12 mouse cellular contexts compared by ENCODE assay signal in genomic region chr9:118677349-118677748, GRCm38 (mm10).
A peak's percentile ranks its signal among the peaks of the same experiment; 100 is the strongest.
DNase-seq lines count a peak whose midpoint lies in the region; ATAC-seq lines count a peak whose summit lies in the region.
"Had no signal": no experiment of that assay in that cellular context is flagged by ENCODE, and none has a peak within 500 bp of the region (broad histone marks: within the 10 kb centered on the region; RNA-seq: fewer than 3 reads in every experiment).

No protein-coding gene starts in this region.

- H3K36me3 ChIP-seq in heart, embryonic 12.5 days = peaks cover 10% of the 10 kb centered on the region; the same call in 1 of the 2 replicates
- H3K36me3 ChIP-seq in neural tube, embryonic 13.5 days = no peaks in the 10 kb centered on the region
- H3K36me3 ChIP-seq in neural tube, embryonic 15.5 days = no peaks in the 10 kb centered on the region
- H3K36me3 ChIP-seq in hindbrain, embryonic 16.5 days (ENCODE audit: control insufficient read depth, insufficient read depth, low read length) = no peaks in the 10 kb centered on the region
- H3K36me3 ChIP-seq: stomach, embryonic 15.5 days had no signal

- WGBS in heart, embryonic 12.5 days = 47% methylated on average over 9 of the region's 9 CpGs
- 53% methylated on average over 9 of the region's 9 CpGs for WGBS in neural tube, embryonic 13.5 days
- WGBS in neural tube, embryonic 15.5 days = 52% methylated on average over 9 of the region's 9 CpGs
- WGBS in hindbrain, embryonic 16.5 days = 39% methylated on average over 9 of the region's 9 CpGs

- no peak overlapping the region for H3K4me2 ChIP-seq in heart, embryonic 12.5 days
- no peak overlapping the region for H3K4me2 ChIP-seq in neural tube, embryonic 13.5 days
- H3K4me2 ChIP-seq in neural tube, embryonic 15.5 days = no peak overlapping the region
- no peak overlapping the region for H3K4me2 ChIP-seq in hindbrain, embryonic 16.5 days (ENCODE audit: low read length)
- H3K4me2 ChIP-seq: stomach, embryonic 15.5 days had no signal

- no peaks in the 10 kb centered on the region for H3K27me3 ChIP-seq in heart, embryonic 12.5 days (replicated peaks)
- no peaks in the 10 kb centered on the region for H3K27me3 ChIP-seq in neural tube, embryonic 13.5 days
- H3K27me3 ChIP-seq in neural tube, embryonic 15.5 days (replicated peaks) = no peaks in the 10 kb centered on the region
- no peaks in the 10 kb centered on the region for H3K27me3 ChIP-seq in hindbrain, embryonic 16.5 days (replicated peaks; ENCODE audit: control insufficient read depth, insufficient read depth, low read length)
- H3K27me3 ChIP-seq: stomach, embryonic 15.5 days had no signal

- DNase-seq in heart, postnatal 10 days = no peak
- peak; percentile 61 to 68 for DNase-seq in thymus, postnatal 36 days
- DNase-seq in cerebellum, adult 11-12 months = no peak
- DNase-seq in natural killer cell, adult 2 months (ENCODE audit: low spot score in 2 of 2) = no peak
- DNase-seq: lung, adult 18-20 months; right cerebral cortex, postnatal 14 days had no signal

- peaks cover 35% of the 10 kb centered on the region for H3K4me1 ChIP-seq in heart, embryonic 12.5 days (replicated peaks)
- H3K4me1 ChIP-seq in neural tube, embryonic 13.5 days (replicated peaks) = peaks cover 21% of the 10 kb centered on the region
- H3K4me1 ChIP-seq in neural tube, embryonic 15.5 days = peaks cover 10% of the 10 kb centered on the region
- H3K4me1 ChIP-seq in hindbrain, embryonic 16.5 days (ENCODE audit: control insufficient read depth, insufficient read depth, low read depth, low read length) = peaks cover 6% of the 10 kb centered on the region

- H3K27ac ChIP-seq in heart, embryonic 12.5 days (ENCODE audit: poor library complexity, severe bottlenecking) = peak overlapping the region; percentile 70
- H3K27ac ChIP-seq in neural tube, embryonic 13.5 days (replicated peaks) = peak overlapping the region; percentile 33; the same call in 1 of the 2 replicates
- no peak overlapping the region for H3K27ac ChIP-seq in neural tube, embryonic 15.5 days (replicated peaks)
- no peak overlapping the region for H3K27ac ChIP-seq in hindbrain, embryonic 16.5 days (ENCODE audit: low read depth, low read length)

- H3K9me3 ChIP-seq in heart, embryonic 12.5 days (replicated peaks) = no peaks in the 10 kb centered on the region
- H3K9me3 ChIP-seq in neural tube, embryonic 13.5 days = no peaks in the 10 kb centered on the region
- no peaks in the 10 kb centered on the region for H3K9me3 ChIP-seq in neural tube, embryonic 15.5 days (replicated peaks)
- no peaks in the 10 kb centered on the region for H3K9me3 ChIP-seq in hindbrain, embryonic 16.5 days (ENCODE audit: control insufficient read depth, low read length)
- H3K9me3 ChIP-seq: stomach, embryonic 15.5 days had no signal

- ATAC-seq in heart, embryonic 12.5 days (ENCODE audit: insufficient number of reproducible peaks, low FRiP score) = 0 out of 2 replicates have a peak, but pooled peaks have one; percentile 1
- ATAC-seq in neural tube, embryonic 13.5 days (ENCODE audit: low read depth) = no peak
- ATAC-seq in neural tube, embryonic 15.5 days (ENCODE audit: low FRiP score) = no peak
- no peak for ATAC-seq in hindbrain, embryonic 16.5 days
- ATAC-seq: intestine, postnatal 0 days had no signal

- intact Hi-C loops in heart, postnatal 10 days (cut with DNase I) = no loop called here

- H3K9ac ChIP-seq in heart, embryonic 12.5 days = no peak overlapping the region
- H3K9ac ChIP-seq in neural tube, embryonic 13.5 days = no peak overlapping the region
- H3K9ac ChIP-seq in neural tube, embryonic 15.5 days (replicated peaks) = no peak overlapping the region
- H3K9ac ChIP-seq in hindbrain, embryonic 16.5 days (ENCODE audit: low read depth, low read length) = peak overlapping the region; percentile 25; the same call in 1 of the 2 replicates
- H3K9ac ChIP-seq: stomach, embryonic 15.5 days had no signal

- no peak overlapping the region for H3K4me3 ChIP-seq in heart, embryonic 12.5 days
- H3K4me3 ChIP-seq in neural tube, embryonic 13.5 days = no peak overlapping the region
- H3K4me3 ChIP-seq in neural tube, embryonic 15.5 days (replicated peaks) = no peak overlapping the region
- H3K4me3 ChIP-seq in hindbrain, embryonic 16.5 days (ENCODE audit: low read length) = no peak overlapping the region
- H3K4me3 ChIP-seq: stomach, embryonic 15.5 days had no signal

Comparison
In these comparisons a context has a peak if more than half of its experiments do, and no peak if none do; other contexts are left out.
1. H3K27ac ChIP-seq: peak in heart, embryonic 12.5 days (single experiment) and neural tube, embryonic 13.5 days (single experiment); none in neural tube, embryonic 15.5 days (single experiment) and hindbrain, embryonic 16.5 days (single experiment).
2. DNase-seq: peak in thymus, postnatal 36 days (2 of 2); none in heart, postnatal 10 days (0 of 2), cerebellum, adult 11-12 months (single experiment) and natural killer cell, adult 2 months (0 of 2).